Mouse (Mus musculus): Measurements from ENCODE around the gene Taf4.

DNA sequence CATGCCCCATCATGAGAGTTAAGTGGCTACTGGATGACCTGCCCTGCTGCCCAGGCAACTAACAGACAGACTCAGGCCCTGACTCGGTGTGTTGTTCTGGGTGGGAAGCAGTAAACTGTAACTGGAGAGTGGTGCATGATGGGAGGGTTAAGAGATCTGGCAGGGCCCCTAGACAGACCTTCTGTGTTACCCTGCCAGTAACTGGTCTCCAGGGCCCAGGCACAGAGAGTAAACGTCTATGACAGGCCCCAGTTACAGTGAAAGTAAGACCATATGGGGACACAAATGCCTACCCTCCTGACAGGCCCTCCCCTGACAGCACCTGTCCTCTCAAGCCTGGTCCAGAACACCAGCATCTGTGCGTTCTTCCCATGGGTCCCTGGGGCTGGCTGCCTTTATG lies 113.8 kb downstream of the Taf4 start:
- TF ChIP-seq POLR2A (IDR thresholded peaks at IDR 0.05; ENCODE audit: insufficient read depth, low read depth, low read length) (no peak), CTCF (IDR thresholded peaks at IDR 0.05; ENCODE audit: insufficient read depth, low read depth, low read length) (no peak)
